Mouse (Mus musculus): ENCODE results near the gene Trim37.
A peak's percentile ranks its signal among the peaks of the same experiment; 100 is the strongest.
"Not testable (repeated sequence)": the region's sequence is repeated elsewhere in the genome, so short reads cannot be mapped to it uniquely, and the experiment has no call there.

The Trim37 gene

GRCm38 (mm10) chr11:87233377-87233776 is 106.5 kb downstream of the Trim37 start:
- no peak for DNase-seq (ENCODE audit: low spot score)

- no peak for DNase-seq (ENCODE audit: low spot score)
Measured at GRCm38 (mm10) chr11:87234743-87235485, 108.0 kb downstream of the Trim37 start.

GRCm38 (mm10) chr11:87235486-87235872 is 108.6 kb downstream of the Trim37 start:
- DNase-seq (ENCODE audit: low spot score), result no peak

- no peak for DNase-seq (ENCODE audit: low spot score)
Measured at GRCm38 (mm10) chr11:87238891-87239530, 112.1 kb downstream of the Trim37 start.

- DNase-seq (ENCODE audit: low spot score), result no peak
Measured at GRCm38 (mm10) chr11:87240141-87240832, 113.4 kb downstream of the Trim37 start.

GRCm38 (mm10) chr11:87240833-87241215 is 113.9 kb downstream of the Trim37 start:
- DNase-seq (ENCODE audit: low spot score), result no peak

- no peak for DNase-seq (ENCODE audit: low spot score)
Measured at GRCm38 (mm10) chr11:87241256-87241655, 114.4 kb downstream of the Trim37 start.

GRCm38 (mm10) chr11:87245171-87245840 is 118.4 kb downstream of the Trim37 start:
- DNase-seq (ENCODE audit: low spot score), result no peak

GRCm38 (mm10) chr11:87246107-87246651 is 119.3 kb downstream of the Trim37 start:
- no peak for DNase-seq (ENCODE audit: low spot score)

- DNase-seq (ENCODE audit: low spot score), result no peak
Measured at GRCm38 (mm10) chr11:87246724-87247493, 120.0 kb downstream of the Trim37 start.

GRCm38 (mm10) chr11:87247494-87247866 is 120.6 kb downstream of the Trim37 start:
- DNase-seq (ENCODE audit: low spot score), result no peak

- DNase-seq (ENCODE audit: low spot score), result no peak
Measured at GRCm38 (mm10) chr11:87250132-87250531, 123.3 kb downstream of the Trim37 start.

GRCm38 (mm10) chr11:87253294-87253693 is 126.4 kb downstream of the Trim37 start:
- no peak for DNase-seq (ENCODE audit: low spot score)

- DNase-seq (ENCODE audit: low spot score), result no peak
Measured at GRCm38 (mm10) chr11:87254149-87254548, 127.3 kb downstream of the Trim37 start.

GRCm38 (mm10) chr11:87257282-87257681 is 130.4 kb downstream of the Trim37 start:
- DNase-seq (ENCODE audit: low spot score), result no peak

- no peak for DNase-seq (ENCODE audit: low spot score)
Measured at GRCm38 (mm10) chr11:87259792-87260191, 132.9 kb downstream of the Trim37 start.

- not testable (repeated sequence) for DNase-seq (ENCODE audit: low spot score)
Measured at GRCm38 (mm10) chr11:87261705-87262104, 134.8 kb downstream of the Trim37 start.

- DNase-seq (ENCODE audit: low spot score), result peak; percentile 53
Measured at GRCm38 (mm10) chr11:87263946-87264345, 137.1 kb downstream of the Trim37 start.

- DNase-seq (ENCODE audit: low spot score), result no peak
Measured at GRCm38 (mm10) chr11:87266246-87266645, 139.4 kb downstream of the Trim37 start.

GRCm38 (mm10) chr11:87268803-87269202 is 141.9 kb downstream of the Trim37 start:
- DNase-seq (ENCODE audit: low spot score), result no peak
